Mouse (Mus musculus): ENCODE measurements around the gene Gm17387.

GRCm38 (mm10) chr7:141009665-141010064 is 19.3 kb upstream of the Gm17387 start:
- TF ChIP-seq CTCF (IDR thresholded peaks at IDR 0.05; ENCODE audit: control insufficient read depth, insufficient read depth, insufficient replicate concordance, low read depth, low read length) = no peak
- no peak for TF ChIP-seq POLR2A (IDR thresholded peaks at IDR 0.05; ENCODE audit: control insufficient read depth, low read depth, low read length)
